Mouse (Mus musculus) monocyte, adult 2 months (primary cell): Measurements from ENCODE around the gene Glipr1l1.
"Not testable (repeated sequence)": the region's sequence is repeated elsewhere in the genome, so short reads cannot be mapped to it uniquely, and the experiment has no call there.

Experiments
- DNase-seq, 2 experiments: peaks; one replicate each; pipeline ENCODE4 v3.0.0; 2022; ENCODE audit warnings: low spot score in 2 of 2, low read depth in 1 of 2

Gene Glipr1l1

DNA sequence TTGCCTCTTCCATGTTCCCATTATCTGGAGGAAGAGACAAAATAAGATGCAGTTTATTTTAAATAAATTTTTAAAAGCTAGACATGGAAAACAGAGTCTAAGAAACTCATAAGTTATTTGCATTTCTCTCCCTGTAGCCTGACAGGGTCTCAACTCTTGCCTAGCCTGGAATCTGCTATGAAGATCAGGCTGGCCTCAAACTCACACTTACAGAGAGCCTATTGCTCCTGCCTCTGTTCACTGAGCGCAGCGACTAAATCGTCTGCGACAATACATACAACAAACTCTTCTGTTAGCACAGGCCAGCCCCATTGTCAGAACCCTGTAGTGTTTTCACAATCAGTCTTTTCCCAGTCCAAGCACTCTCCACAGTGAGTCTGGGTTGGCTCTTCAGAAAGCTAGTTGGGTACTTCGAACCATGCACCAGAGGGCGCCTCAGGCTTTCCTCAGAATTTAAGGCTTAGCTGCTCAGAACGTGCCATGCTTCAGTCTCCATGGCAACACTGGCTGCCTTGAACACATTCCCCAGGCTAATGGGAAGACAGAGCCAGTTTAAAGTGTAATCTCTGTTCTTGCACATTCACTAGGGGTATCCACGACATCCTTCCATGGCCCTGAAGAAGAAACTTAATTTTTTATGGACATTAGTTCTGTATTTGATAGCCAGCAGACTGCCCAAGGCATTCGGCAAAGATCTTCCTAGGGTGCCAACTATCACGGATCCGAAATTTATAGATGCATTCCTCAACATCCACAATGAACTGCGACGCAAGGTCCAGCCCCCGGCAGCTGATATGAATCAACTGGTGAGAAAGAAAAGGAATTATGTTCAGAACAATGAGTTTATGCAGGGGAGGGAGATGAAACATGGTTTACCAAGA is at the start of gene Glipr1l1:
TSS of gene Glipr1l1 (plus strand) at position 488 of the 881 bp plus-strand sequence.
- DNase-seq, result peak in 1 of 2 experiments; percentile 1

DNA sequence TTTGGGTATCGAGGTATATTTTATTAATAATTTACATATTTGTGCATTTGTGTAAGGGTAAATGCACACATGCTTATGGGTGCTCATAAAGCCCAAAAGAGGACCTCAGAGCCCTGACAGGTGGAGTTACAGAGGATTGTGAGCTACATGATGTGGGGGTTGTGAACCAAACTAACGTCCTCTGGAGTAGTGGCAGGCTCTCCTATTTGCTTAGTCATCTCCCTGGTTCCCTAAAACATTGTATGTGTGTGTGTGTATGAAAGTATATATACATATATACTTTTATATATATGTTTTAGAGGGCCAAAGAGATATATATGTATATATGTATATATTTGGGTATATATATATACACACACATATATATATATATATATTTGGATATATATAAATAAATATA is 36.4 kb upstream of the Glipr1l1 start:
- no peak for DNase-seq

DNA sequence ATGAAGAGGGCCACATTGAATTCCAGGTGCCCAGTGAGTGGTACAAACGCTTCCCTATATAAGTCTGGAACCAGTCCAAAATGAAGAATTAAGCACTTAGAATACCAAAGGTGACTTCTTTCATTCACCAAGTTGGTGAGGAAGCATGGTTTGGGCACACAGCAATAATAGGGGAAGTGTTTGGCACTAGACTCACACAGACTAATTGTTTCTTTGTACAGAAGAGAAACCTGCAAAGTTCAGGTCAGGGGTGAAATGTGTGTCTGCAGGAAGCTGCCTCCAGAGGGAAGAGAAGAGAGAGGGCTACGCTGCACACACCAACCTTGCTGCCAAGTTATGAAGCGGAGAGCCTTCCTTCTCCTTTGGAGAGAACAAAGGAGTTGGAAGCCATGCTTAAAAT is 31.3 kb upstream of the Glipr1l1 start:
- DNase-seq, result not testable (repeated sequence)

DNA sequence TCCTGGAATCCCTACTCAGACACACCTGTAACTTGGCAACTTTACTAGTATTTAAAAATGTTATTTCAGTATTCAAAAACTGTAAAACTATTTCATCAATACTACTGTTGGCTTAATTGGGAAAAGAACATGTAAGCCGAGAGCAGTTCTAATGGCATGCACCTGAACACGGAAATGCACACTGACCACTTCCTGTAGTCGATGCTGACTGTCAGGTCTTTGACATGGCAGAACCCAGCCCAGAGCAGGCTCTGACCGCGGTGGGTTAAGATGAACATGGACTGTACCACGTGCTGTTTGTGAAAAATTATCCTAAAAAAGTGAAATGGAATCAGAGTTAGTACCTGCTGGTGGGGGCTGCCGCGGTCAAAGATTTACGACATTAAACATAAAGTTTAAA is 16.5 kb upstream of the Glipr1l1 start:
- DNase-seq, result not testable (repeated sequence)

DNA sequence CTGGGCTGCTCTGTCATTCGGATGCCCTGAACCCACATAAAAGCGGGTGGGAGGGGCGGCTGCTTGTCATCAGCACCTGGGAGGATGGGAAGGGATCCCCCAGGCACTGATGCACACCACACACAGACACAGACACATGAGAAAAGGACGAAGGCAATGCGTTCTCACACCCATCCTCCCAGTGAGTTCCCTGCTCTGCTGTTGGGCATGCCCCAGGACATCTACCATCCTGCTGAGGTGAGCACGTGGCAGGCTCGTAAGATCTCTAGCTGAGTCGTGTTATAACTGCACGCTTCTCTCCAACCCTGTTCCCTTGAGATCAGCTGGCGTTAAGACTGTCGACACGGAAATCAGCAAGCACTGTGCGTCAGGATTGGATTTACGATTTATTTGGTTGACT is 15.7 kb upstream of the Glipr1l1 start:
- DNase-seq, result not testable (repeated sequence)

DNA sequence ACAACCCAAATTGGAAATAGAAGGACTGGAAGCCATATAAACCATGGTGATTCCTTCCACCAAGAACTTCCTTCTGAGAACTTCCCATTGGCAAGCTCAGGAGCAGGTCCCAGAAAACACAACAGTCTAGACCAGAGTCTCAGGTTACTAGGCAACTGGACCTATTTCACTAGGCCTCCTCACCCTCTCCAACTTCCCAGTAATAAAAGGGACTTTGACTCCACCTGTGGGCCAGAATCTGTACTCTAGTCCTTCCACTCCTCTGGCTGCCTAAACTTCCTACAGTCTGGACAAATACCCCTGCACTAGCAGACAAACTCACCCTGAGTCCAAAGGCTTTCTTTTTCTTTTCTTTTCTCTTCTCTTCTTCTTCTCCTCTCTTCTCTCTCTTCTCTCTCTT is 8.8 kb upstream of the Glipr1l1 start:
- no peak for DNase-seq

DNA sequence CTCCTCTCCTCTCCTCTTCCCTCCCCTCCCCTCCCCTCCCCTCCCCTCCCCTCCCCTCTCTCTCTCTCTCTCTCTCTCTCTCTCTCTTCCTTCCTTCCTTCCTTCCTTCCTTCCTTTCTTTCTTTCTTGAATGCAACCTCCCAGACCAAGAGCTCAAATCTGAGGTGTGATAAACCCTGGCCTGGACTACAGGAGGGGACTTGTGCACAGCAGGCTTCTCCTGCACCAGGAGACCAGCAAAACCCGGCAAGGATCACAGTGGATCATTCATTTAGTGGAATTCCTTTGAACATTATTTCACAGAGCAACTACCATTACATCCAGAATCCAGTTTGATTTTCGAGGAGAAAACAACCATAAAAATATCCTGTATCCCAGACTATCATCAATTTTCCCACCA is 8.0 kb upstream of the Glipr1l1 start:
- DNase-seq, result not testable (repeated sequence)

DNA sequence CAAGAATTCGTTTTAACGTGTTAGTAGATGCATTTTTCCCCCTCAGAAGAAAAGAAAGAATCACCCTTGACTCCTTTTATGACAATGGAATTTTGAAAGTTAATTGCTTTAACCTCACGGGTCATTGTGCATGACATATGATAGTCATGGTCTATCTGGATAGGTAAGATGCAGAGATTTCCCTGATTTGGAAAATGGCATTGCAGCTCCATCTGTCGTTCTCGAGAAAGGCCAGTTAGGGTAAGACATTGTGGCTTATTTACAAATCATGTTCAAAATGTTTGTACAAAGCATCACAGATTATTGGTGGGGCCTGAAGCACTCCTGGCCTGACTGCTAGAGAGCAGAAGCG is 570 bp downstream of the Glipr1l1 start:
- not testable (repeated sequence) for DNase-seq

DNA sequence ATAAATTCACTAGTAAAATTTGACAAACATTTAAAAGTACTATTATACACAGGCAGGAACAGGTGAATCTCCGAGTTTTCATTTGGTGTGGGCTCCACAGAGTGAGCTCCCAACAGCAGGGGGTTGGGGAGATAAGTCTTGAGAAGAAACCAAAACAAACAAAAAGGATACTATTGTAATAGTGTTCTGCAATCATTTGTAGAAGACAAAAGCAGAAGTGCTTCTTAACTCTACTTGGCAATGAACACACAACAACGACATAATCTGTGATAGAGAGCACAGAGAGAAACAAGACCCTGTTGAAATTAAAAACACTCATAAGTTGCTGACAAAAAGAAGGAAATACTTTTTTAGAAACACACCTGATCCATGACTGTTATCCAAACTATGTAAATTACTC is 20.1 kb downstream of the Glipr1l1 start:
- no peak for DNase-seq

DNA sequence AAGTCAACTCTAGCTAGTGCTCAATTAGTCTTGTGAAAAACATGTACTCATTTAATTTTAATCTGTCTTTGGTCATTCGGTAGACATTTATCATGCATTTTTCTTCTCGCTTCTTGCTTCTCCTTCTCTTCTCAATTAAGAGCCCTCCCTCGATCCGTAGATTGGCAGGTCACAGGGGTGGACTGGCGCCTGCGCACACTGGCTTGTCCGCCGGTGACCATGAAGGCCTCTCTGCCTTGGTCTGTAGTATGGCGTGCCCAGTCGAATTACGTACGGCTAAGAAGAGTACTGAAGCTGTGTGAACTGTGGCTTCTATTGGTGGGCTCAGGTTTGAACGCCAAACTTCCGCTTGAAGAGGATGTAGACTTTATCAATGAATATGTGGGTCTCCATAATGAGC is 23.2 kb downstream of the Glipr1l1 start, which contains the start of gene Glipr1l2:
TSS of gene Glipr1l2 (plus strand) at position 198 of the 400 bp plus-strand sequence.
- no peak for DNase-seq

DNA sequence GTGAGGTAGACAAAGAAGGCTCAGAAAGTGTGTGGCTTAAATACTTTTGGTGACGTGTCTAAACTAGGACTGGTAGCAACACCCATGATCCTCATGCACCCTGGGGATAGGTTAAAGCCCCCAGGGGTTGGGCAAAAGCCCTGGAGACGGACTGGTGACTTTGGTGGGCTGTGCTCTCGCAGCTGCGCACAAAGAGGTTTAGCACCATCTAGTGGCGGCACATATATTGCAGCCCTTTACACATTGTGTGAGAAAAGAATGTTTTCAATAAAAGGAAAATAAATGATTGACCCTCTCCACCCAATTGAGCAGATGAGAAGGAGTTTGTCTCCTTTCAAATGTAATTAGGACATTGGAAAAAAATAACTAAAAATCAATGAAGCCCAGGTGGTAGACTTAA is 45.8 kb downstream of the Glipr1l1 start:
- DNase-seq, result peak in 1 of 2 experiments; percentile 28

DNA sequence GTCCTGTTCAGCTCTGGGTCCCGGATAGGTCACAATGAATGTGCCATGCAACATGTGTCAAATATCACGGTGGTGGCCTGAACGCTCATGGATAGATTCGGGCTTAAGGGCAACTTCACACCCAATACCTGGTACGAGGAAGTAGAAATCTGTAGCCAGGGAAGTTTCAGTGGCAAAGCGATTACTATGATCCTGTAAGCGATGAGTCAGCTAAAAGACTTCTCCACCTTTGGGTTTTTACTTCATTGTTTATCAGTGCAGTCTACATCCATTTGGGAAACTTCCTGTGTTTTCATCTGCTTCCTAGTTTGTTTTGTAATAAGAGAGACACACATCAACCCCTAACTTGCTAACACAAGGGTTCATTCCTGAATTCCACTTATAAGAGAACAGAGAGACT is 50.4 kb downstream of the Glipr1l1 start:
- DNase-seq, result no peak

DNA sequence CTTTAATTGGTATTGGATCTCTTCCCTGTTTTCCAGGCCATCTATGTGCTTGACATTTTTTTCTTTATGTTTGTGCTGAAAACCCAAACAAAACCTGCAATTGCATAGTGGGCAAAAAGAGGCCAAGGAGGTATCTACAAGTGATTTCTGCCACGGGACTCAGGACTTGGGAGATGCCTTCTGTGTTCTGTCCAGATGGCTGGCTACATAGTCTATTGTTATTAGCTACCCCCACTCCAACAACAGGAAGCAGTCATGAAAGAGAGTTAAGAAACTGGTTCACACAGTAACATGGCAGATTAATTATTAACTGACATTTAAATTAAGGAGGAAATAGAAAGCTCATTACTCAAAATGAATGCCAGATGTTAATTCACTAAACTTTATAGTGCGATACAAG is 65.1 kb downstream of the Glipr1l1 start:
- not testable (repeated sequence) for DNase-seq

DNA sequence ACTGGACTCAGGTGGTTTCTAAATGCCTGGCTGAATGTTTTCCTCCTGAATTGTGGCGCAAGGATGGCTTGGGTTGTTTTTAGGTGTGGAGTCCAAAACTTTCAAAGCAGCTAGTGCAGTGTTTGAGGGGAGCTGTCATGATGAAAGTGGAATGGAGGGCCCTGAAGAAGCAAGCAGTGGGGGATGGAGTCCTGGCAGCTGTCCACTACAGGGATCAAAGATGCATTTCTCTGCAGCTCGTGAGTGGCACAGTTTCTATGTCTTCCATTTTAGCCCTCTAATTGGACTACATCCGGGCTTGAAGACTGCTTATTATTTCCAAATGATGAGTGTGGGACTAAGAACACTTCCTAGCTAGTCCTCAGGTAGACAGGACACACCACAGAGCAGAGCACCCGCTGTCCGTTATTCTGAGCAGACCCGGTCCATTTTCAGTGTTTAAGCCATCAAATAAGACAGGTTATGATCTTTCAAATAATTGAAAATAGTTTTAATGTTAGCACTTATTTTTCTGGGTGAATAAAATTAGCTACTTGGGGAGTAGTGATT is 67.8 kb downstream of the Glipr1l1 start:
- DNase-seq, result not testable (repeated sequence)
